Mouse (Mus musculus): ENCODE data around the gene Gm28308.

DNA sequence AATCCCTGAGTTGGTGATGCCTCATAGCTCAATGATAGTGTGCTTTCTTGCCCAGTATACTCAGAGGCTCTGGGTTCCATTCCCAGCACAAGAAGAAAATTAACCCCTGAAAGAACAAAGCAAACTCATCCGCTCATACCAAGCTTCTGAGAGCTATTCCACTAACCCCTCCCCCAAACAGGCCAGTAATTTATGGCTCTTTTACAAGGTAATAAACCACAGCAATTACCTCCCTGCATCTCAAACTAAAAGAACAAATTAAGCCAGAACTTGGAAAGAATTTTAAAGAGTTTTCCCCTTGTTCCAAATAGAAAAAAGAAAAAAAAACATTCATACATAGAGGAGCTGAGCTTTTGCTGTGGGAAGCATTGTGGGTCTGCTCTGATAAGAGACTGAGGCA is 30.3 kb downstream of the Gm28308 start:
- TF ChIP-seq POLR2A (IDR thresholded peaks at IDR 0.05; ENCODE audit: borderline replicate concordance, extremely low read depth, insufficient read depth, insufficient read length, poor library complexity, severe bottlenecking) (no peak), CTCF (IDR thresholded peaks at IDR 0.05; ENCODE audit: borderline replicate concordance, extremely low read depth, insufficient read depth, insufficient read length) (no peak)
